Mouse (Mus musculus): ENCODE results near the gene Cadm2. TPM values are rescaled to one million over a fixed set of nuclear protein-coding genes. Genes with fewer than 3 reads are reported as not detected.

Cadm2 gene
- polyA plus RNA-seq, 1 experiment from 2014 or later = 12.0 TPM

- Histone ChIP-seq H3K4me1 (0 out of 2 replicates have a peak, but pooled peaks cover 5% of the 10 kb centered on the region), H3K9me3 (no peaks in the 10 kb centered on the region), H3K27me3 (replicated peaks) (no peaks in the 10 kb centered on the region), H3K4me2 (replicated peaks) (no peak overlapping the region), H3K27ac (no peak overlapping the region), H3K9ac (no peak overlapping the region), H3K36me3 (no peaks in the 10 kb centered on the region), H3K4me3 (no peak overlapping the region)
- no peak for ATAC-seq (ENCODE audit: low FRiP score, low read depth)
- 79% methylated on average over 3 of the region's 3 CpGs for WGBS
These were observed 12.2 kb downstream of the Cadm2 start for GRCm38 (mm10) chr16:67608499-67608898.

- Histone ChIP-seq H3K36me3 (no peaks in the 10 kb centered on the region), H3K9me3 (no peaks in the 10 kb centered on the region), H3K4me1 (no peaks in the 10 kb centered on the region), H3K27ac (no peak overlapping the region), H3K9ac (no peak overlapping the region), H3K27me3 (replicated peaks) (no peaks in the 10 kb centered on the region), H3K4me2 (replicated peaks) (no peak overlapping the region), H3K4me3 (no peak overlapping the region)
- WGBS = 52% methylated on average over 6 of the region's 6 CpGs
- ATAC-seq (ENCODE audit: low FRiP score, low read depth) = no peak
These were observed 15.0 kb downstream of the Cadm2 start for GRCm38 (mm10) chr16:67605661-67606060.

- H3K4me2 ChIP-seq (replicated peaks) = no peak overlapping the region
- 79% methylated on average over 9 of the region's 9 CpGs for WGBS
- H3K9ac ChIP-seq = no peak overlapping the region
- ATAC-seq (ENCODE audit: low FRiP score, low read depth) = no peak
- H3K4me3 ChIP-seq = no peak overlapping the region
- no peaks in the 10 kb centered on the region for H3K4me1 ChIP-seq
- no peaks in the 10 kb centered on the region for H3K36me3 ChIP-seq
- H3K27ac ChIP-seq = no peak overlapping the region
- H3K9me3 ChIP-seq = no peaks in the 10 kb centered on the region
- no peaks in the 10 kb centered on the region for H3K27me3 ChIP-seq (replicated peaks)
These were observed 20.7 kb downstream of the Cadm2 start for GRCm38 (mm10) chr16:67599981-67600380.

- Histone ChIP-seq H3K4me1 (no peaks in the 10 kb centered on the region), H3K36me3 (no peaks in the 10 kb centered on the region), H3K27ac (no peak overlapping the region), H3K27me3 (replicated peaks) (no peaks in the 10 kb centered on the region), H3K9me3 (no peaks in the 10 kb centered on the region), H3K4me3 (no peak overlapping the region), H3K4me2 (replicated peaks) (no peak overlapping the region), H3K9ac (no peak overlapping the region)
- no peak for ATAC-seq (ENCODE audit: low FRiP score, low read depth)
- WGBS = 53% methylated on average over 4 of the region's 4 CpGs
These were observed 21.9 kb downstream of the Cadm2 start for GRCm38 (mm10) chr16:67598841-67599240.

- H3K9ac ChIP-seq = no peak overlapping the region
- H3K36me3 ChIP-seq = no peaks in the 10 kb centered on the region
- no peak for ATAC-seq (ENCODE audit: low FRiP score, low read depth)
- H3K9me3 ChIP-seq = no peaks in the 10 kb centered on the region
- 83% methylated on average over 6 of the region's 6 CpGs for WGBS
- no peak overlapping the region for H3K4me3 ChIP-seq
- H3K4me1 ChIP-seq = no peaks in the 10 kb centered on the region
- no peaks in the 10 kb centered on the region for H3K27me3 ChIP-seq (replicated peaks)
- no peak overlapping the region for H3K27ac ChIP-seq
- H3K4me2 ChIP-seq (replicated peaks) = no peak overlapping the region
These were observed 29.7 kb downstream of the Cadm2 start for GRCm38 (mm10) chr16:67591015-67591414.

- Histone ChIP-seq H3K27me3 (replicated peaks) (no peaks in the 10 kb centered on the region), H3K9me3 (no peaks in the 10 kb centered on the region), H3K9ac (no peak overlapping the region), H3K27ac (no peak overlapping the region), H3K36me3 (no peaks in the 10 kb centered on the region), H3K4me2 (replicated peaks) (no peak overlapping the region), H3K4me1 (no peaks in the 10 kb centered on the region), H3K4me3 (no peak overlapping the region)
- 87% methylated on average over 11 of the region's 11 CpGs for WGBS
- ATAC-seq (ENCODE audit: low FRiP score, low read depth) = no peak
These were observed 41.7 kb downstream of the Cadm2 start for GRCm38 (mm10) chr16:67578842-67579517.

GRCm38 (mm10) chr16:67575557-67575956 lies 45.2 kb downstream of the Cadm2 start:
- ATAC-seq (ENCODE audit: low FRiP score, low read depth) = no peak
- Histone ChIP-seq H3K36me3 (no peaks in the 10 kb centered on the region), H3K9ac (no peak overlapping the region), H3K4me2 (replicated peaks) (no peak overlapping the region), H3K4me1 (no peaks in the 10 kb centered on the region), H3K4me3 (no peak overlapping the region), H3K27me3 (replicated peaks) (no peaks in the 10 kb centered on the region), H3K9me3 (no peaks in the 10 kb centered on the region), H3K27ac (no peak overlapping the region)
- 81% methylated on average over 5 of the region's 5 CpGs for WGBS

GRCm38 (mm10) chr16:67526992-67527391 lies 93.7 kb downstream of the Cadm2 start:
- ATAC-seq (ENCODE audit: low FRiP score, low read depth) = no peak
- no peak overlapping the region for H3K4me3 ChIP-seq
- no peaks in the 10 kb centered on the region for H3K4me1 ChIP-seq
- 75% methylated on average over 1 of the region's 1 CpGs for WGBS
- H3K4me2 ChIP-seq (replicated peaks) = no peak overlapping the region
- H3K27ac ChIP-seq = no peak overlapping the region
- no peaks in the 10 kb centered on the region for H3K36me3 ChIP-seq
- H3K27me3 ChIP-seq (replicated peaks) = no peaks in the 10 kb centered on the region
- no peaks in the 10 kb centered on the region for H3K9me3 ChIP-seq
- H3K9ac ChIP-seq = no peak overlapping the region

GRCm38 (mm10) chr16:67524878-67525277 lies 95.8 kb downstream of the Cadm2 start:
- Histone ChIP-seq H3K9me3 (no peaks in the 10 kb centered on the region), H3K4me3 (no peak overlapping the region), H3K4me2 (replicated peaks) (no peak overlapping the region), H3K27me3 (replicated peaks) (no peaks in the 10 kb centered on the region), H3K27ac (no peak overlapping the region), H3K4me1 (no peaks in the 10 kb centered on the region), H3K36me3 (no peaks in the 10 kb centered on the region), H3K9ac (no peak overlapping the region)
- WGBS = 91% methylated on average over 1 of the region's 1 CpGs
- ATAC-seq (ENCODE audit: low FRiP score, low read depth) = no peak

- Histone ChIP-seq H3K36me3 (no peaks in the 10 kb centered on the region), H3K9ac (no peak overlapping the region), H3K27me3 (replicated peaks) (no peaks in the 10 kb centered on the region), H3K4me3 (no peak overlapping the region), H3K4me2 (replicated peaks) (no peak overlapping the region), H3K4me1 (no peaks in the 10 kb centered on the region), H3K9me3 (no peaks in the 10 kb centered on the region), H3K27ac (no peak overlapping the region)
- no peak for ATAC-seq (ENCODE audit: low FRiP score, low read depth)
- 79% methylated on average over 3 of the region's 3 CpGs for WGBS
These were observed 102.4 kb downstream of the Cadm2 start for GRCm38 (mm10) chr16:67518311-67518710.

GRCm38 (mm10) chr16:67515549-67515948 lies 105.2 kb downstream of the Cadm2 start:
- H3K4me1 ChIP-seq = no peaks in the 10 kb centered on the region
- no peak overlapping the region for H3K4me3 ChIP-seq
- no peak for ATAC-seq (ENCODE audit: low FRiP score, low read depth)
- H3K9ac ChIP-seq = no peak overlapping the region
- 85% methylated on average over 4 of the region's 4 CpGs for WGBS
- no peaks in the 10 kb centered on the region for H3K27me3 ChIP-seq (replicated peaks)
- no peak overlapping the region for H3K27ac ChIP-seq
- H3K4me2 ChIP-seq (replicated peaks) = no peak overlapping the region
- no peaks in the 10 kb centered on the region for H3K36me3 ChIP-seq
- no peaks in the 10 kb centered on the region for H3K9me3 ChIP-seq

GRCm38 (mm10) chr16:67509079-67509478 lies 111.6 kb downstream of the Cadm2 start:
- H3K4me3 ChIP-seq = no peak overlapping the region
- no peaks in the 10 kb centered on the region for H3K4me1 ChIP-seq
- no peak overlapping the region for H3K4me2 ChIP-seq (replicated peaks)
- no peak overlapping the region for H3K9ac ChIP-seq
- H3K36me3 ChIP-seq = no peaks in the 10 kb centered on the region
- H3K27me3 ChIP-seq (replicated peaks) = no peaks in the 10 kb centered on the region
- 89% methylated on average over 9 of the region's 9 CpGs for WGBS
- no peak overlapping the region for H3K27ac ChIP-seq
- H3K9me3 ChIP-seq = no peaks in the 10 kb centered on the region
- ATAC-seq (ENCODE audit: low FRiP score, low read depth) = no peak

- Histone ChIP-seq H3K36me3 (no peaks in the 10 kb centered on the region), H3K9ac (no peak overlapping the region), H3K27ac (no peak overlapping the region), H3K9me3 (no peaks in the 10 kb centered on the region), H3K4me2 (replicated peaks) (no peak overlapping the region), H3K4me1 (no peaks in the 10 kb centered on the region), H3K4me3 (no peak overlapping the region), H3K27me3 (replicated peaks) (no peaks in the 10 kb centered on the region)
- no peak for ATAC-seq (ENCODE audit: low FRiP score, low read depth)
- WGBS = 82% methylated on average over 7 of the region's 7 CpGs
These were observed 138.2 kb downstream of the Cadm2 start for GRCm38 (mm10) chr16:67482542-67482941.

All from neural tube, embryonic 12.5 days (tissue).